Mouse (Mus musculus) E14TG2a.4 (cell line): ENCODE measurements around the gene Filip1l.

Source experiments
- H3K27me3 ChIP-seq: 2 replicates; pipeline ENCODE4 v1.6.1; 2014; ENCODE audit warnings: low read length, control low read depth; ENCODE audit not compliant: insufficient read depth
- H3K36me3 ChIP-seq: 2 replicates; pipeline ENCODE4 v1.6.1; 2014; ENCODE audit warnings: low read length, control low read depth; ENCODE audit not compliant: insufficient read depth
- H3K4me1 ChIP-seq: replicated peaks from 2 replicates; pipeline ENCODE4 v1.6.1; 2014; ENCODE audit warnings: low read depth, low read length, control low read depth
- H3K4me3 ChIP-seq: replicated peaks from 2 replicates; pipeline ENCODE4 v1.5.1; 2014; ENCODE audit warnings: mild to moderate bottlenecking, low read length
- H3K9me3 ChIP-seq: 2 replicates; pipeline ENCODE4 v1.6.1; 2014; ENCODE audit warnings: low read length, control low read depth
- CTCF ChIP-seq: conservative IDR thresholded peaks from 2 replicates; pipeline ENCODE4 v1.5.1; 2014; ENCODE audit warnings: low read length
- NANOG ChIP-seq: IDR thresholded peaks from 2 replicates; pipeline ENCODE4 v1.6.1; 2014; ENCODE audit warnings: borderline replicate concordance, low read length, mixed read lengths
- POU5F1 ChIP-seq: IDR thresholded peaks from 2 replicates; pipeline ENCODE4 v1.6.1; 2014; ENCODE audit warnings: low read length, borderline replicate concordance

The Filip1l gene

DNA sequence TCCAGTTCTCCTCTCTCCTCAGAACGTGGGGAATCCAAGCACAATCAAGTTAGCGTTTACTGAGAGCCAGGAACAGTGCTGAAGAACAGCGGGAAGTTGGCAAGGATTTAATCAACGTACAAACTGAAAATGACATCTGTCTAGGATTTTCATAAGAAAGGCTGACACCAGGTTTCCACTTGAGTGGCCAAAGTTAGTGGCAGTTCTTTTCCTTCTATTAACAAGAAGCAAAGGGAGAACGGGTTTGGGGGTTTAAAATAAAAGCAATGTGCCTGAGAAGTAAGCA is 12.3 kb upstream of the Filip1l start:
- H3K4me1 ChIP-seq, result peaks cover 9% of the 10 kb centered on the region
- H3K27me3 ChIP-seq, result no peaks in the 10 kb centered on the region
- peaks cover 12% of the 10 kb centered on the region for H3K9me3 ChIP-seq
- no peak overlapping the region for H3K4me3 ChIP-seq
- TF ChIP-seq NANOG, result no peak
- TF ChIP-seq CTCF, result no peak
- no peak for TF ChIP-seq POU5F1
- no peaks in the 10 kb centered on the region for H3K36me3 ChIP-seq

DNA sequence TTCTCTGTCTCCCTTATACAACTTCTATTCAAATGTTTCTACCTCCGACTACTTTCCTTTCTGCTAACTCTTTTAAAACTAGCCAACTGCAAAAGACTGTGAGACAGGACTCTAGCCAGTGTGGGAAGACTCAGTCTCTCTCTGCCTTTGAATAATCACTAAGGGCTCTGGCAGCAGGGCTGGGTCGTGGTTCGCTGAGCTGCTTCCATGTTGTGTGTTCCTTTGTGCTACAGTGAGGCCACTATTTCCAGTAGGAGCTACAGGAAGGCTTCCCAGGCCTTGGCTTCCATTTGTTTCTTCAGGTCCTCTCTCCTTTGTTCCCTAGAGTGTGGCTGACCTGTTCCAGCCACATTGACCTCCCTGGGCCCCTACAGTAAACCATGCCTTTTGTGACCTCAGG is 6.6 kb upstream of the Filip1l start:
- H3K27me3 ChIP-seq, result no peaks in the 10 kb centered on the region
- H3K4me1 ChIP-seq, result no peaks in the 10 kb centered on the region
- TF ChIP-seq CTCF, result no peak
- no peak for TF ChIP-seq POU5F1
- no peak for TF ChIP-seq NANOG
- H3K36me3 ChIP-seq, result no peaks in the 10 kb centered on the region
- H3K9me3 ChIP-seq, result peaks cover 12% of the 10 kb centered on the region
- H3K4me3 ChIP-seq, result no peak overlapping the region

DNA sequence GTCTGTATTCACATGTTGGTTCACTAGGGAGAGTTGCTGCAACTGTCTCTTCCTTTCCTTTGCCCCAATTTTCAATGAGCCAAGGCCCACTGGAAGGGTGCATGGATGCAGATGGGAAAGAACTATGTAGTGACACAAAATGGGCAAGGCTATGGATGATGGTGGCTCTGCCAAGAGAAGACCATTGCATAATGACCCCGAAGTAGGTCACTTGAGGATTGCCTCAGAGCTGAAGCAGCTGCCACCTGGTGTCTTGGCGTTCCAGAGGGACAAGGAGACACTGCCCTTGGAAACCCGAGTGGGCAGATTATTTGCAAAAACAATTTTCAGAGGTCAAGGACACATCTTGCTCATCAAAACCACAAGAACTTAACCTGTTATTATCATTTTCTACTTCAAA is 3.9 kb upstream of the Filip1l start:
- Histone ChIP-seq H3K4me1 (no peaks in the 10 kb centered on the region), H3K36me3 (no peaks in the 10 kb centered on the region), H3K4me3 (no peak overlapping the region), H3K27me3 (no peaks in the 10 kb centered on the region), H3K9me3 (peaks cover 8% of the 10 kb centered on the region)
- TF ChIP-seq CTCF (no peak), NANOG (no peak), POU5F1 (no peak)

DNA sequence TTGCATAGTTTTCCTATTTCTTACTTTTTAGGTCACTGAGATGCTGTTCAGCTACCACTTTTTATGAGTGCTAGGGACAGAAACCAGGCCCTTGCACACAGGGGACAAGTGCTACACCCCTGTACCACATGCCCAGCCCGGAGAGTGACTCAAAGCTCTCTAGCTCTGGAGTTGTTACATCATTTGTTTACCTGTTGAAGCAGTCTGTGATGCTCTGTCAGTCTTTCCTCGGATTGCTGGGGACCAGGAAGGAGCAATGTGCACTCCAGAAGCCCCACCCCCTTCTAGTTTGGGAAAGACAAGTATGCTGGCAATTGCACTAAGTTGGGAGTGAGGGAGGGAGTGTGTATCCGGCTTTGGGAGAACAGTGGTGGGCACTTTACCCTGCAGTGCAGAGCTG is 3.2 kb upstream of the Filip1l start:
- Histone ChIP-seq H3K27me3 (no peaks in the 10 kb centered on the region), H3K36me3 (no peaks in the 10 kb centered on the region), H3K9me3 (peaks cover 2% of the 10 kb centered on the region), H3K4me1 (no peaks in the 10 kb centered on the region), H3K4me3 (no peak overlapping the region)
- no peak for TF ChIP-seq CTCF
- no peak for TF ChIP-seq NANOG
- no peak for TF ChIP-seq POU5F1

DNA sequence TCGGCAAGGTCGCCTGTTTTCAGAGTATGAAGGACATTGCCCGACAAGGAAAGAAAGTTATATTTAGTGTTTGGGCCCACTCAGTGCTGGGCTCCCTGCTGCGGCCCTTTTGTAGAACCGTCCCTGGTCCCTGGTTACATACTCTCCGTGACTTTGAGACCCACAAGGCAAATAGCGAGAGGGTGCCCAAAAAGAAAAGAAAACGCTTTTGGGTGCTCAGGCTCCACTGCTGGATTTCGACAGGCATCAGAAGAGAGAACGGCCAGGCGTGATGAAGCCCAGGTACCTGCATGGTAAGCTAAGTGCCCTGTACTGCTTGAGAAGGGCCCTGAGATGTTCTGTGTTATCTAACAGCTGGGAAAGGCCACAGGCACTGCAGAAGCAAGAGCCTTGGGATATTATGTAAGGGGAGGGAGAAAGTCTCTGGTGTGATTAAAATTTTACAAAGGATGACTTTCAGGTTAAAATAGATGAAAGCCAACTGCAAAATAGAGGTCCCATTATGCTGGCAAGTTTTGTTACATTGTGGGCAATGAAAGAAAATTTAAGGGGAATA is 351 bp downstream of the Filip1l start:
- TF ChIP-seq POU5F1, result no peak

DNA sequence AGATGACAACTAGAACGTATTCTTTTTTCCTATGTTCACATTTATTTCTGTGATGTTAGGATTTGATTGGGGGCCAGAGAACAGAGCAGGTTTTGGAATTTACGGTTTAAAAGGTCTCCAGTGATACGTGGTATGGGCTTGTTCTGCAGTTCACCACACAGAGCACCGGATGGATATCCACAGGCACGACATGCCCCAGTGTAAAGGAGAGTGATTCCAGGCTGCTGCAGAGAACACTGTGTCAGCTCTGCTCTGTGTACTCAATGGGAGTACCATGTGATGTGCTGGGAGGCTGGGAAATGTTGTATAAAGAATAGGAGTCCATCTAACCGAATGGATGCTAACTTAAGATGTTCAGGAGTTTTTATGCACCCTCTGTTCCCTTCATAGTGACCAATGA is 1.0 kb downstream of the Filip1l start:
- Histone ChIP-seq H3K4me3 (no peak overlapping the region), H3K36me3 (no peaks in the 10 kb centered on the region), H3K9me3 (no peaks in the 10 kb centered on the region), H3K4me1 (no peaks in the 10 kb centered on the region), H3K27me3 (no peaks in the 10 kb centered on the region)
- TF ChIP-seq NANOG, result no peak
- TF ChIP-seq POU5F1, result no peak
- no peak for TF ChIP-seq CTCF

More for the DNA sequence above, 351 bp downstream of the Filip1l start:
- Histone ChIP-seq H3K4me3 (no peak overlapping the region), H3K9me3 (no peaks in the 10 kb centered on the region), H3K27me3 (no peaks in the 10 kb centered on the region), H3K4me1 (no peaks in the 10 kb centered on the region), H3K36me3 (no peaks in the 10 kb centered on the region)

DNA sequence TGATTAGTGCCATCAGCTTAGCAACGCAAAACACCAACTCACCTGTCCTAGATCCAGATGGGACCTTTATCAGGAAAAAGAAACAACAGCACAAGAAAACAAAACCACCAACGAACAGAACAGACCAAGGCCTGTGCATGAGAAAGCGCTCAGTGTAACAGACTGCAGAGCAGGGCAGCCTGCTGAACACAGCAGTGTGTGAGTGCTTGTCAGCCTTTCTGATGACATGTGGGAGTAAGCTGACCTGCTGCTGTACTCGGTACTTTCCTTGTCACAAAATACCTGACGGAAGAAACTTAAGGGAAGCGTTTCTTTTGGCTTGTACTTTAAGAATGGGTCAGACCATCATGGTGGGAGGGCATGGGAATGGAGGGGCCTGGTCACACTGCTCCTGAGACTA is 3.6 kb downstream of the Filip1l start:
- TF ChIP-seq CTCF, result no peak
- TF ChIP-seq POU5F1, result no peak
- no peak for TF ChIP-seq NANOG
- Histone ChIP-seq H3K27me3 (no peaks in the 10 kb centered on the region), H3K36me3 (no peaks in the 10 kb centered on the region), H3K4me3 (no peak overlapping the region), H3K9me3 (no peaks in the 10 kb centered on the region), H3K4me1 (no peaks in the 10 kb centered on the region)

DNA sequence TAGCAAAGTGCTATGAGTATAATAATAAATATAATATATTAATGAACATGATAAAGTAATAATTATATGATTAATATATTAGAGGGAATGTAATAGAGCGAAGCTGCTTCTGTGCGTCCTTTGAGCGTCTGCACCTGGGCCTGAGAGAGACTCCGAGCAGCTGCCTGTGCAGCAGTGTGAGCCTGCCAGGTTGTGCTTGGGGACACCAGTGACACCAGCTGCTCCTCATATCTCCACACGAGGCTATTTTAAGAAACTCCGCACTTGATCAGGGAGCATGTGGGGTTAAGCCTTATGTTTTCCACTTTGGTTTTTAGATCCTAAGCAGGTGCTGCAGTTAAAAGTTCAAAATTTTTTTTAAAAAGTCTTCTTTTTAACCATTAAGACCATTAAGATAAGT is 4.1 kb downstream of the Filip1l start:
- no peaks in the 10 kb centered on the region for H3K36me3 ChIP-seq
- H3K9me3 ChIP-seq, result no peaks in the 10 kb centered on the region
- no peak overlapping the region for H3K4me3 ChIP-seq
- TF ChIP-seq CTCF, result no peak
- no peak for TF ChIP-seq NANOG
- TF ChIP-seq POU5F1, result no peak
- H3K27me3 ChIP-seq, result no peaks in the 10 kb centered on the region
- no peaks in the 10 kb centered on the region for H3K4me1 ChIP-seq

DNA sequence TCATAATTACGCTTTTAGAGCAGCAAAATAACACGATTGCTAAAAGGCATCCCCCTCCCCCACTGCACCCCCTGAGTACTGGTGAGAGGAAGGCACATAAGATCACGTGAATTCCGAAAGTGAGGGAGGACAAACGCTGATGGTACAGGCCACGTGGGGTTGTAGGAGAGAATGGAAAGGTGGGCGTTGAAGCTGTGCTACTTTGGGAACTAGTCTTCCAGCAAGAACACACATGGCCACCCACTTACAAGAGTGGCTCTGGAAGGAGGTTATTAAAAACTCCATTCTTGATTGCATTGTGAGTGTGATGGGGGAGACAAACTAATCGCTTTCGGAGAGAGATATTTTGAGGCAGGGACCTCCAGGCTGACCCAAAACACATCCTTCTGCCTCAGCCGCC is 6.4 kb downstream of the Filip1l start:
- TF ChIP-seq NANOG (no peak), CTCF (no peak), POU5F1 (no peak)

More for the DNA sequence above, 6.4 kb downstream of the Filip1l start:
- peaks cover 9% of the 10 kb centered on the region; the same call in 1 of the 2 replicates for H3K4me1 ChIP-seq
- no peaks in the 10 kb centered on the region for H3K9me3 ChIP-seq
- H3K36me3 ChIP-seq, result no peaks in the 10 kb centered on the region
- H3K27me3 ChIP-seq, result no peaks in the 10 kb centered on the region
- H3K4me3 ChIP-seq, result no peak overlapping the region
